Mouse (Mus musculus): ENCODE measurements around the gene 1700001C02Rik.

- TF ChIP-seq ZNF384 (IDR thresholded peaks at IDR 0.05; ENCODE audit: low read depth, low read length) (no peak), HCFC1 (IDR thresholded peaks at IDR 0.05; ENCODE audit: borderline replicate concordance, insufficient read depth, low read length) (no peak), CHD2 (IDR thresholded peaks at IDR 0.05; ENCODE audit: low read depth, low read length) (no peak)
These were observed 38.4 kb upstream of the 1700001C02Rik start for GRCm38 (mm10) chr5:30427406-30427805.
